Mouse (Mus musculus): ENCODE results near the gene Hoxb7. TPM values are rescaled to one million over a fixed set of nuclear protein-coding genes. Genes with fewer than 3 reads are reported as not detected.
A peak's percentile ranks its signal among the peaks of the same experiment; 100 is the strongest.

Gene Hoxb7
- polyA plus RNA-seq, 1 experiment from 2014 or later, result 0.51 TPM

DNA sequence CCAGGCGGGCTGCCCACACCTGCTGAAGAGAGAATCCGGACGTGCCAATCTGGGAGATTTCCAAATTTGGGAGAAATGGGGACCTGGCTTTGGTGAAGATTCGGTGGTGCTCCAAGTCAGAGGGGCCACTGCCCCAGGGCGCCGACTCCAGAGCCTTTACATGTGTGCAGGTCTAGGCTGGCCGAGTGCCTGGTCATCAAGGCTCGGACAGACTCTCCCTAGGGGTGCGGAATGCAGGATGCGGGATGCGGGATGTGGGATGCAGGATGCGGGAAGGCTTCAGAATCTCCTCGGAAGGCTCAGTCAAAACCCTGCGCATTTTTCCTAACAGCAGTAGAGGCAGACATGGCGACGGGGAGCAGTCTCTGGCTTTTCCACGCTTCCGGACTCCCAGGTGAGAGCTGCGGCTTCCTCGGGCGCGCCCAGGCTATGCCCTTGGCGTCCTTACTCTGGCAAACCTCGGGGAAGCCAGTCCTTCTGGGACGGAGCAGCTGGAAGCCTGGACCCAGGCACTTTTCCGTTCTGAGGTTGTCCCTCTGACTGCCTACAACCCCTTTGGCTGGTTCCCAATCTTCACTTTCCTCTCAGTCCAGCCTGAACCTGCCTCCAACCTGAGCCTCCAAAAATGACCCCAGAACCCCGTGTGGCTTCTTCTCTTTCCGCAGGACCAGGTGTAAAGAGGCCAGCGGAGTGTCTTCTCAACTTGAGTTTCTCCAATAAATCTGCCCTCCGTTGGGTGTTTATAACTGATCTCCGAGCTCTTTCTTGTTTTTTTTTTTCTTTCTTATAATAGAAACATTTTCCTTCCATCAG is 6.8 kb upstream of the Hoxb7 start:
- DNase-seq (no peak), ATAC-seq (no peak)
- no peak overlapping the region for H3K4me2 ChIP-seq (ENCODE audit: low read depth, low read length)
- no peak for TF ChIP-seq EP300 (IDR thresholded peaks at IDR 0.05; ENCODE audit: low read depth)
- TF ChIP-seq CTCF (IDR thresholded peaks at IDR 0.05; ENCODE audit: low read depth), result no peak
- no peaks in the 10 kb centered on the region for H3K9me3 ChIP-seq (ENCODE audit: low read length)
- no peak overlapping the region for H3K9ac ChIP-seq (replicated peaks)
- 5% methylated on average over 31 of the region's 31 CpGs for whole genome bisulfite sequencing (ENCODE audit: insufficient replicate concordance)
- H3K27ac ChIP-seq (ENCODE audit: low read depth), result no peak overlapping the region
- H3K4me3 ChIP-seq (ENCODE audit: low read depth, low read length), result no peak overlapping the region
- peaks cover 94% of the 10 kb centered on the region for H3K27me3 ChIP-seq (ENCODE audit: insufficient read depth, low read length)
- H3K36me3 ChIP-seq (replicated peaks; ENCODE audit: insufficient read depth, low read length), result no peaks in the 10 kb centered on the region
- no peaks in the 10 kb centered on the region for H3K4me1 ChIP-seq (ENCODE audit: insufficient read depth)

DNA sequence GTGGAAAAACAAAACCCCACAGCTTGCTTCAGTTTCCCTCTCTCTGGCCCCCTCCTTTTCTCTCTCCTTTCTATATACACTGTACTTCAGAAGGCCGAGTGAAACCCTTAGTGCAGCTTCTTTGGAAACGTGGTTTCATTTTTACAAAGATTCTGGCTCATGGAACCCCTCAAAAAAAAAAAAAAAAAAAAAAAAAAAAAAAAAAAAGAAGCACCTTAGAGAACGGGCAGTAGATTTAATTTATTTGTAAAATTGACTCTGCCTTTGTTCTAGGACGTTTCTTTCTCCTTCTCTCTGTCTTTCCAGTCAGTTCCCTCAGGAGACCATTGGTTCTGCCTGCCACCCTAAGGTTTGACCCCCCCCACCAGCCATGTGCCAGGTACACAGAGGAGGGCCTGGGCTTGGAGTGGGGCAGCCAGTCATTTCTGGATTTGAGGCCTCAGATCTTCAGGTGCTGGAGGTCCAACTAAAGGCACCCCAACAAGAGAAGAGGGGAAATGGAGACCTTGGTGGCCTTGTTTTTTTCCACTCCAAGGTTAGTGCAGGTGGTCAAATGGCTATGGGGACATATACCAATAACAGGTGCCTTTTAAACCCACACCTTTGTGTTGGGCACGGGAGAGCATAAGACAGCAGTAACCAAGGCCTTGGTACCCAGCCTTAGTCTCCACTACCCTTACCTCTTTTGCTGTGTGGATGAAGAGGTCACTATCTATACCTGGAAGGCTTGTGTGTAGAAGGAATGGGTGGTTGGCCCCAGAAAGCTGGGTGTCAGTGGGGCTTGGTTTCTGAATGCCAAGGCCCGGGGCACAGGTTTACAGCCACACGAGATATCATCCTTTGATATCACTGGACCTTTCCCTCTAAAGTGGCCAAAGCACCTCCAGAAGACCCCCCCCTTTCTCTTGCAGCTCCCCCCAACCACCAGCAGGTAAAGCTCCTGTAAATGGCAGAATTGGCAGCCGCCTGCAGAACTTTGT is 5.7 kb upstream of the Hoxb7 start:
- no peak overlapping the region for H3K4me3 ChIP-seq (ENCODE audit: low read depth, low read length)
- 17% methylated on average over 8 of the region's 8 CpGs for WGBS (ENCODE audit: insufficient replicate concordance)
- DNase-seq, result no peak
- TF ChIP-seq CTCF (IDR thresholded peaks at IDR 0.05; ENCODE audit: low read depth) (no peak), EP300 (IDR thresholded peaks at IDR 0.05; ENCODE audit: low read depth) (no peak)
- H3K9me3 ChIP-seq (ENCODE audit: low read length), result no peaks in the 10 kb centered on the region
- ATAC-seq, result no peak
- no peaks in the 10 kb centered on the region for H3K36me3 ChIP-seq (replicated peaks; ENCODE audit: insufficient read depth, low read length)
- H3K4me2 ChIP-seq (ENCODE audit: low read depth, low read length), result no peak overlapping the region
- no peaks in the 10 kb centered on the region for H3K4me1 ChIP-seq (ENCODE audit: insufficient read depth)
- no peak overlapping the region for H3K9ac ChIP-seq (replicated peaks)
- H3K27me3 ChIP-seq (ENCODE audit: insufficient read depth, low read length), result peaks cover 94% of the 10 kb centered on the region
- H3K27ac ChIP-seq (ENCODE audit: low read depth), result no peak overlapping the region

DNA sequence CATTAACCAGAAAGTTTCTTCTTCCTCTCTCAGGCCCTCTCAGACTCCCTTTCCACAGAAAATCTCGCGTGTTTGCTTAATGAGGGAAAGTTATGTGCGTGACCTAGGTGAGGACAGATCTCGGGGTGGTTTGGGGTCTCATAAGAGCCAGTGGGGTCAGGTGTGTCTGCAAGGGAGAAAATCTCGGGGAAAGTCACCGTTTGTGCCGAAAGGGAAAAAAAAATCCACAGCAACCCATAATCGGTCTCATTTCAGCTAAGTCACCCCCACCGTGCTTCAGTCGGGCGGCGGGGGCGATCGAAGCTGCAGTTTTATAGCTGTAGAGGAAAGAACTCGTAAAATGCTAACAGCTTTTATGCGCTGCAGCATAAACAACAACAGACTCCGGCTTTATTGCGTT is 5.0 kb upstream of the Hoxb7 start:
- DNase-seq (no peak), ATAC-seq (no peak)
- TF ChIP-seq CTCF (IDR thresholded peaks at IDR 0.05; ENCODE audit: low read depth), result no peak
- TF ChIP-seq EP300 (IDR thresholded peaks at IDR 0.05; ENCODE audit: low read depth), result no peak
- H3K27me3 ChIP-seq (ENCODE audit: insufficient read depth, low read length), result peaks cover 94% of the 10 kb centered on the region
- H3K9me3 ChIP-seq (ENCODE audit: low read length), result no peaks in the 10 kb centered on the region
- no peak overlapping the region for H3K9ac ChIP-seq (replicated peaks)
- no peak overlapping the region for H3K4me3 ChIP-seq (ENCODE audit: low read depth, low read length)
- no peak overlapping the region for H3K4me2 ChIP-seq (ENCODE audit: low read depth, low read length)
- H3K27ac ChIP-seq (ENCODE audit: low read depth), result no peak overlapping the region
- WGBS (ENCODE audit: insufficient replicate concordance), result 8% methylated on average over 18 of the region's 18 CpGs
- no peaks in the 10 kb centered on the region for H3K36me3 ChIP-seq (replicated peaks; ENCODE audit: insufficient read depth, low read length)
- no peaks in the 10 kb centered on the region for H3K4me1 ChIP-seq (ENCODE audit: insufficient read depth)

DNA sequence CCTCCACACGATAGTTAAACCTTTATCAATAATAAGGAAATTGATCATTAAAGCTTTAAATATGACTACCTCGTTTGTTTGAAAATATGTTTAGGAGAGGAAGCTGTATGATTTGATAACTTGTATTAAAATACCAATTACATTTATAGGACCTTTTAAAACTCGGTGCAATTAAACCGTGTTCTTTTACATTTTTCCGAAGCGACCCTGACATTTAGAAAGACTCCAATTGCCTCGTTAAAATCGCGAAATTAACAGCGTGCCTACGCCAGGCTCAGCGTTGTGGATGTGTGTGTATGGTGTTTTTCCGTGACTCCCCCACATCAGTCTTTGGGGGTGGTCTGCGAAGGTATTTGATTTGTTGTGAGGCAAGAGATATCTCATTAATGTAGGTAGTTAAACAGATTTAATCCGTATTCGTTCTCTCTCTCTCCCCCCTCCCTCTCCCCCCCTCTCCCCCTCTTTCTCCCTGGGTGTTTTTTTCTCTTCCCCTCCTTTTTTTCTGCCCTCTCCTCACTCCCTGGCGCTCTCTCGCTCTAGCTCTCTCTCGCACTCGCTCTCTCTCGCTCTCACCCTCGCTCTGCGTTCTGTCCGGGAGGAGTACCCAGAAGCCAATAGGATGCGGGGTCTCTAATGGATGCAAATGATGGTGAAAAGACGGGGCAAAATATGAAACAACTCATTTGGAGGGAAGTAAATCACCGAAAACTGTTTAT is 4.4 kb upstream of the Hoxb7 start, which contains the start of gene Hoxb8:
Hoxb8 (plus strand) TSS at position 51 of the 716 bp plus-strand sequence.
- H3K4me3 ChIP-seq (ENCODE audit: low read depth, low read length), result 0 out of 2 replicates have a peak within 1 kb of the TSS, but pooled peaks have one; percentile 6
- DNase-seq (no peak), ATAC-seq (no peak)
- H3K4me2 ChIP-seq (ENCODE audit: low read depth, low read length), result no peak within 1 kb of the TSS
- no peak within 1 kb of the TSS for H3K9ac ChIP-seq (replicated peaks)
- 2% methylated on average over 27 of the region's 27 CpGs for WGBS (ENCODE audit: insufficient replicate concordance)
- no peaks in the 10 kb centered on the region for H3K4me1 ChIP-seq (ENCODE audit: insufficient read depth)
- no peak within 1 kb of the TSS for H3K27ac ChIP-seq (ENCODE audit: low read depth)
- H3K27me3 ChIP-seq (ENCODE audit: insufficient read depth, low read length), result peaks cover 94% of the 10 kb centered on the region
- TF ChIP-seq CTCF (IDR thresholded peaks at IDR 0.05; ENCODE audit: low read depth), result no peak
- no peak for TF ChIP-seq EP300 (IDR thresholded peaks at IDR 0.05; ENCODE audit: low read depth)
- H3K9me3 ChIP-seq (ENCODE audit: low read length), result no peaks in the 10 kb centered on the region
- H3K36me3 ChIP-seq (replicated peaks; ENCODE audit: insufficient read depth, low read length), result no peaks in the 10 kb centered on the region

DNA sequence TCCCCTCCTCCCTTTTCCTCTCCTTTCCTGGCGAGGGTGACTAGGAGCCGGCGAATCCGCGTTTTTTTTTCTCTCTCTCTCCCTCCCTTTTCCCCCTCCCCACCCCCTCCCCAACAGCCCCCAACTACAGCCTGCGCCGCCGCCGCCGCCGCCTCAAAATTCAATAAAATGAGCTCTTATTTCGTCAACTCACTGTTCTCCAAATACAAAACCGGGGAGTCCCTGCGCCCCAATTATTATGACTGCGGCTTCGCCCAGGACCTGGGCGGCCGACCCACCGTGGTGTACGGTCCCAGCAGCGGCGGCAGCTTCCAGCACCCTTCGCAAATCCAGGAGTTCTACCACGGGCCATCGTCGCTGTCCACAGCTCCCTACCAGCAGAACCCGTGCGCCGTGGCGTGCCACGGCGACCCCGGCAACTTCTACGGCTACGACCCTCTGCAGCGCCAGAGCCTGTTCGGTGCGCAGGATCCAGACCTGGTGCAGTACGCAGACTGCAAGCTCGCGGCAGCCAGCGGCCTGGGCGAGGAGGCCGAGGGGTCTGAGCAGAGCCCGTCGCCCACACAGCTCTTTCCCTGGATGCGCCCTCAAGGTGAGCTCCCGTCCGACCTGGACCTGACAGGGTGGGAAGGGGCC is 3.5 kb upstream of the Hoxb7 start:
- no peaks in the 10 kb centered on the region for H3K36me3 ChIP-seq (replicated peaks; ENCODE audit: insufficient read depth, low read length)
- whole genome bisulfite sequencing (ENCODE audit: insufficient replicate concordance), result 1% methylated on average over 47 of the region's 49 CpGs
- H3K9me3 ChIP-seq (ENCODE audit: low read length), result no peaks in the 10 kb centered on the region
- DNase-seq (no peak), ATAC-seq (no peak)
- TF ChIP-seq EP300 (IDR thresholded peaks at IDR 0.05; ENCODE audit: low read depth) (no peak), CTCF (IDR thresholded peaks at IDR 0.05; ENCODE audit: low read depth) (no peak)
- no peak overlapping the region for H3K27ac ChIP-seq (ENCODE audit: low read depth)
- H3K4me1 ChIP-seq (ENCODE audit: insufficient read depth), result no peaks in the 10 kb centered on the region
- H3K27me3 ChIP-seq (ENCODE audit: insufficient read depth, low read length), result peaks cover 94% of the 10 kb centered on the region
- H3K4me3 ChIP-seq (ENCODE audit: low read depth, low read length), result 0 out of 2 replicates have a peak overlapping the region, but pooled peaks have one; percentile 6
- no peak overlapping the region for H3K4me2 ChIP-seq (ENCODE audit: low read depth, low read length)
- H3K9ac ChIP-seq (replicated peaks), result no peak overlapping the region
